Mouse (Mus musculus): ENCODE data around the gene Gm19345.

The Gm19345 gene

GRCm38 (mm10) chr7:19851858-19852570, at the start of gene Gm19345:
Gene Gm19345, plus strand, starts transcription at chr7:19852003.
- 3% methylated on average over 33 of the region's 33 CpGs for WGBS

DNA sequence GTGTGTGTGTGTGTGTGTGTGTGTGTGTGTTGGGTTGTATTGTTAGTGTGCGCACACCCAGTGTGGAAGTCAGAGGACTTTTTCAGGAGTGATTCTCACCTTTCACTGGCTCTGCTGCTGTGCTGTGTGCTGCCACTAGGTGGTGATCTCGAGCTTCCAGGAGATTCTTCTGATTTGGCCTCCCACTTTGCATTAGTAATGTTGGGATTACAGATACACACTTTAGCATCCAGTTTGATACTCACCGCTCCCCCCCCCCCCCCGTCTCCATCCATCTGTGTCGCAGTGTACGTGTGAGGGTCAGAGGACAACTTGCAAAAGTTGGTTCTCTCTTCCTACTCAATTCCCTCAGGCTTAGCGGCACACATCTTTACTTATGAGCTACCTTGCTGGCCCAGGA, 48.8 kb upstream of the Gm19345 start:
- WGBS, result 19% methylated on average over 7 of the region's 7 CpGs

DNA sequence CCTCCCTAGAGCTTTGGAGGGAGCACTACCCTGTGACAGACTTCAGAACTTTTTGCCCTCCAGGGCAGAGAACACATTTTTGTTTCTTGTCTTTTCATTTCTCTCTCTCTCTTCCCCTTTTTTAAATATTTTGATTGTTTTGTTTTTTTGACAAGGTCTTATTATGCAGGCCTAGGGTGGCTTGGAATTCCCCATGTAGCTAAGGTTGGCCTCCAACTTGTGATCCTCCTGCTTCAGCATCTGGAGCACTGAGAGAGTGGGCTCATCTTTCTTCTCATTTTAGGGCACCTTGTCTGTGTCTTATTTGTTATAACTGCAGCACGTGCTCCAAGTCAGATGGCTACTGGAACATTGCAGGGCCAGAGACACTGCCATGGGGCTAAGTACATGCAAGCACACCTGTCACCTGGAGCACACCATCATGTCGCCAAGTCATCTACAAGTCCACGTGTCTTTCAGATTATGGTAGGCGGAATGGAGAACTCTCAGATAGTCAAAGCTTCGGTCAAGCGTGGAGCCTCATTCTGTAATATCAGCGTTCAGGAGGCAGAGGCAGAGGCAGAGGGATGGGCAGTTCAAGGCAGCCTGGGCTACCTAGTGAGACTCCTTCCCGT, 45.3 kb upstream of the Gm19345 start:
- WGBS, result 92% methylated on average over 8 of the region's 8 CpGs

GRCm38 (mm10) chr7:19809369-19809768, 42.4 kb upstream of the Gm19345 start:
- 21% methylated on average over 27 of the region's 27 CpGs for WGBS

DNA sequence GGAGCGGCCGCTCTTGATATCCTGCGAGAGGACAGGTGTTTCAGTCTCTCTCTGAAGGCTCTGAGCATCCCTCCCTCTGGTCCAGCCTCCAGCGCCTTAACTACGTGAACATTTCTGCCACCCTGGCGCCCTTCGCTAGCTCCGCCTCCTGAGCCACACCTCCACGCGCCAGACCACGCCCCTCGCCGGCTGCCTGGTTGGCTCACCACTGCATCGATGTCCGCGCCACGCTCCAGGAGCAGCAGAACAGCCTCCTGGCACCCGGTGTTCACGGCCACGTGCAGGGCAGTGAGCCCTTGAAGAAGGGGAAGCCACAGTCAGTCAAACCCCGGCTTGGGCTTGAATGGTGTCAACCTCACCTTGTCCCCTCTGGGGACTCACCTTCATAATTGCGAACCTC, 40.7 kb upstream of the Gm19345 start:
- 18% methylated on average over 22 of the region's 22 CpGs for WGBS

DNA sequence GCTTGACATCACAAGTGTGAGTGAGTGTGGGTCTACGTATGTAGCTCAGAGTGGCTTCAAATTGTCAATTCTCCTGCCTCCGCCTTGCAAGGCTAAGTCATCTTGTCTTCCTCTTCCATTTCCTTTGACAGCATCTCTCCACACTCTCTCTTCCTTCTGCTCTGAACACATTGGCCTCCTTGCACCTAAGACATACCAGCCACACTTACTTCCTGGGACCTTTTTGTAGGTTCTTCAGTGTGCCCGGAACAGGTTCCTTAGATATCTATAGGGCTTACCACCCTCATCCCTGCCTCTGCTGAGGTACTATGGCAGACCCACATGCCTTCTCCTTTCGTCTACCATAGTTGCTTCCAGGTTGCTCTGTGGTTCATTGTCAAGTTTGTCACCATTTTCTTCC, 38.6 kb upstream of the Gm19345 start:
- 88% methylated on average over 4 of the region's 4 CpGs for WGBS

DNA sequence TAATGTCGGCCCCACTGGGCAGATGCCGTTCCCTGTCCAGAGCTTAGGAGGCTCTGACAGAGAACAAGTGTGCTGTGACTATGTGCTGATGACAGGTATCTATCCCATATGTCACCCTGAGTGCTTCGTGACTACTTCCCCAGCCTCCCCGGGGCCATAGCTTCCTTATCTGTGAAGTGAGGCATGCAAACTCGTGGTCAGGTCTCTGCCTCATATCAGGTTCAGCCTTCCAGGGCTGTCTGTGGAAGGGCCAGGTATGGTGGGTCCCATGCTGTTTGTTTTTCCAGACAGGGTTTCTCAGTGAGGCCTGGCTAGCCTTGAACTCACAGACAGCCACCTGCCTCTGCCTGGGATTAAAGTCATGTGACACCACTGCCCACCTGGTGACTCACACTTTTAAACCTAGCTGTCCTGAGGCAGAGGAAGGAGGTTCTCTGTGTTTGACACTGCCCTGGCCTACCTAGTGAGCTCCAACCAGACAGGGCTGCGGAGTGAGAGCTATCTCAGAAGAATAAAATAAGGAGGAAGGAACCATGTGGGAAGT, 38.2 kb upstream of the Gm19345 start:
- whole genome bisulfite sequencing, result 92% methylated on average over 6 of the region's 6 CpGs

DNA sequence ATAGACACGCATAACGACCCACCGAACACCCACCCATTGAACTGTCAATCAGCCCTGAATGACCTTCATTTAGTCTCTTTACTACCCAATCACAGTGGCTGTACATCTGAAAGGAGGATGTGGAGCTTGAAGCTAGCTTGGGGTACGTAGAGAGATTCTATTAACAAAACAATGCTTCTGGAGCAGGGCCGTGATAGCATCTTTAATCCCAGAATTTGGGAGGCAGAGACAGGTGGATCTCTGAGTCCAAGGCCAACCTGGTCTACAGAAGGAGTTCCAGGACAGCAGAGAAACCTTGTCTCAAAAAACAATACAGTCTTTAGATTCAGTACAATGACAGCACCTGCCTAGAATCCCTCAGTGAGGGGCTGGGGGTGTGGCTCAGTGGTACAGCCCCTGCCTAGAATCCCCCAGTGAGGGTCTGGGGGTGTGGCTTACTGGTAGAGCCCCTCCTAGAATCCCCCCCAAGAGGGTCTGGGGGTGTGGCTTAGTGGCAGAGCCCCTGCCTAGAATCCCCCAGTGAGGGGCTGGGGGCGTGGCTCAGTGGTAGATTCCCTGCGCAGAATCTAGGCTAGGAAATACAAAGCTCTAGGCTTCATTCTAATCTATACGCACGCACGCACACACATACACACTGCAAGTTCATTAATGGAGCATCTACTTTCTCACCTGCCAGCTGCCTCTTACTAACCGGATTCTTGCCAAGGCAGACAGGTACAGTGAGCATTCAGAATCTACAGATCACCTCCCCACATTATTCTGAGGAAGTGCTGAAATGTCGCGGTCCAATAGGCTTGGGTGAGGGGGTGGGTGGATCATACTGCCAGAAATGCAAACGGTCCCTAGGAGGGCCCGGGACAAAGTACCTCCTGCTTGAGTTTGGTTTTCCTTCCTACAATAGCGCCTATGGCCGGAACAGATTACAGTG, 36.2 kb upstream of the Gm19345 start:
- 31% methylated on average over 17 of the region's 17 CpGs for WGBS

GRCm38 (mm10) chr7:19816224-19816771, 35.5 kb upstream of the Gm19345 start:
- WGBS, result 2% methylated on average over 28 of the region's 28 CpGs

- 22% methylated on average over 15 of the region's 15 CpGs for WGBS
These were observed 34.3 kb upstream of the Gm19345 start for GRCm38 (mm10) chr7:19817382-19818105.

GRCm38 (mm10) chr7:19818440-19818839, 33.4 kb upstream of the Gm19345 start:
- WGBS, result 94% methylated on average over 5 of the region's 5 CpGs

DNA sequence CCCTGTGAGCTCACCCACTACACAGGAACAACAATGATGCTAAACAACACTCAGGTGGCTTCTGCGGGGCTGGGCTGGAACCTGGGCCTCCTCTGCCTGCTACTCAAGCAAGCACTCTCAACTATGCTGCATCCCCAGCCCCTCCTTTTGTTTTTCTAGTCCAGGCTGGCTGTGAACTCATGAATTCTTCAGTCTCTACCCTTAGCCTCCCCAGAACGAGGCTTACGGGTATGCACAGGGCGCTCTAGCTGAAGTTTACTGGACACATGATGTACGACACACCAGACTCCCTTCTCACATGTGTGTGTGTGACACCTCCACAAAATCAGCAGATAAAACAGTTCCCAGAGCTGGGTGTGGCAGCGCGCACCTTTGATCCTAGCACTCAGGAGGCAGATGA, 32.9 kb upstream of the Gm19345 start:
- 95% methylated on average over 7 of the region's 7 CpGs for WGBS

DNA sequence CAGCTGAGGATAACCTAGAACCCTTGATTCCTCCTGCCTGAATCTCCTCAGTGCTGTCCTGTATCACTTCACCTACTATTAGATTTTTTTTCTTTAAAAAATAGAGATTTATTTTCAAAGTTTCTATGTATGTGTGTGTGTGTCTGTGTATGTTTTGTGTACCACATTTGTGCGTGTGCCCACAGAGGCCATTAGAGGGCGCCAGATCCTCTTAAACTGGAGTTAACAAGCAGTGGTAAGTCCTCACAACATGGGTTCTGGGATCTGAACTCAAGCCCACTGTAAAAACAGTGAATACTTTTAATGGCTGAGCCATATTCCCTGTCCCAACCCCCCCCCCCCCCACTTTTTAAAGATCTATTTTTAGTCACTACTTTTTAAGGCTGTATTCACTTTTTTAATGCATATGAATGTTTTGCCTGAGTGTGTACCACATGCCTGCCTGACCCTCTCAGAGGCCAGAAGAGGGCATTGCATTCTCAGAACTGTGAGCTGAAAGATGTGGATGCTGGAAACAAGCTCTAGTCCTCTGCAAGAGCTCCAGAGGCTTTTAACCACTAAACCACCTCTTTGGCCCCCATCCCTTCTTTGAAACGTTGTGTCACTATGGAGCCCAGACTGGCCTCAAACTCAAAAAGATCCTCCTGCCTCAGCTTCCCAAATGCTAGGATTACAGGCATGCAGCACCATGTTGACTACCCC, 31.3 kb upstream of the Gm19345 start:
- 79% methylated on average over 3 of the region's 3 CpGs for WGBS

DNA sequence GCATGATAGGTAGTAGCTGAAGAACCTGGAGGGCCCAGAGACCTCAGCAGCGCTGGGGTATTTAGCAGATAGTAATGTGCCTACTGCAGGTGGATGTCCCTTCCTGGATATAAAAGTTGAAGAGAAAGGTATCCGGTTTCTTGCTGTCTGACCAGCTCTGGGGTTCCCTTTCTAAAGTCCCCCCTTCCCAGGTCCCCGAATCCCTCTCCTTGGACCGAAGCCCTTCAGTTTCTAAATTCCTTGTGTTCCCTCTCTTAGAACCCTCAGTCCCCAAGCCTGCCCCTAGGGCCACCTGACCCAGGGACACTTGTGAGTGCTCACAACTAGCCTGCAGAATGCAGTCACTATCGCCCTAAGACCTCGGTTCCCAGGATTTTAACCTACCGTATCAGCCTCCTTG, 30.2 kb upstream of the Gm19345 start:
- WGBS, result 82% methylated on average over 7 of the region's 7 CpGs

- WGBS, result 5% methylated on average over 20 of the region's 20 CpGs
These were observed 29.6 kb upstream of the Gm19345 start for GRCm38 (mm10) chr7:19822193-19822592.

DNA sequence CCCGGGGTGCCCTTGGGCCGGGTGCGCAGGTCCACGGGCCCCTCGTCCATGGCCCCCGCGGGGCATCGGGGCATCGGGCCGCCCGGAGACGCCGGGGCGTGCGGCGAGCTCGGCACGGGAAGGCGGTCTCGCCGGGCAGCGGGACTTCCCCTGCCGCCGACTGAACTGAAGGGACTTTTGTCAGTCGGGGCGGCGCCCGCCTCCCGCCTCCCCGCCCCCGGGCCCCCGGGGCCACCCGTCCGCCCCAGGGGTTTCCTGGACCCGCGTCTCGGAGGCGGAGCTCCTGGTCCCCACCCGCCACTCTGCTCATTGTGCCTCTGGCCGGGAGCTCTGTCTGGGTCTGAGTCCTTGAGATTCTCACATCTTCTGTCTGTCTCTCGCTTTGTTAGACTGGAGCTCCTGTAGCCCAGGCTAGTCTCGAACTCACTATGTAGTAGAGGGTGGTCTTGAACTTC, 29.2 kb upstream of the Gm19345 start, which contains the start of gene Bcl3:
Gene Bcl3, minus strand, starts transcription at position 167 of the 455 bp plus-strand sequence.
- WGBS, result 4% methylated on average over 36 of the region's 42 CpGs

GRCm38 (mm10) chr7:19823256-19824181, 28.3 kb upstream of the Gm19345 start:
- WGBS, result 55% methylated on average over 16 of the region's 16 CpGs

GRCm38 (mm10) chr7:19824182-19824973, 27.4 kb upstream of the Gm19345 start:
- WGBS, result 38% methylated on average over 26 of the region's 26 CpGs

Data from cerebral cortex, adult 2 months (tissue).